Mouse (Mus musculus) forebrain, embryonic 16.5 days (tissue): ENCODE results near the gene Mycl. TPM values are rescaled to one million over a fixed set of nuclear protein-coding genes. Genes with fewer than 3 reads are reported as not detected.

Experiments
- ATAC-seq: fragments of 200-750 bp; cut with Nextera tagmentation; 2 replicates; pipeline ENCODE4 v1.8.0; 2017; ENCODE audit warnings: mild to moderate bottlenecking, moderate library complexity
- H3K27ac ChIP-seq: fragments of 300-500 bp; sonication (generic); 2 replicates; pipeline ENCODE4 v1.5.1; 2014; ENCODE audit warnings: low read length, control low read depth
- H3K27me3 ChIP-seq: fragments of 300-500 bp; sonication (generic); replicated peaks from 2 replicates; pipeline ENCODE4 v1.6.1; 2014; ENCODE audit warnings: low read length; ENCODE audit not compliant: control insufficient read depth, insufficient read depth
- H3K36me3 ChIP-seq: fragments of 300-500 bp; sonication (generic); 2 replicates; pipeline ENCODE4 v1.6.1; 2014; ENCODE audit not compliant: control insufficient read depth, insufficient read depth
- H3K4me1 ChIP-seq: fragments of 300-500 bp; sonication (generic); replicated peaks from 2 replicates; pipeline ENCODE4 v1.6.1; 2014; ENCODE audit warnings: low read length; ENCODE audit not compliant: control insufficient read depth, insufficient read depth
- H3K4me2 ChIP-seq: fragments of 300-500 bp; sonication (generic); 2 replicates; pipeline ENCODE4 v1.6.1; 2014; ENCODE audit warnings: mild to moderate bottlenecking, low read length, control low read depth
- H3K4me3 ChIP-seq: fragments of 300-500 bp; sonication (generic); replicated peaks from 2 replicates; pipeline ENCODE4 v1.5.1; 2014; ENCODE audit warnings: mild to moderate bottlenecking, low read length, control low read depth
- H3K9ac ChIP-seq: fragments of 300-500 bp; sonication (generic); replicated peaks from 2 replicates; pipeline ENCODE4 v1.6.1; 2014; ENCODE audit warnings: low read depth, low read length, control low read depth
- H3K9me3 ChIP-seq: fragments of 300-500 bp; sonication (generic); 2 replicates; pipeline ENCODE4 v1.6.1; 2016; ENCODE audit warnings: low read length; ENCODE audit not compliant: control insufficient read depth
- WGBS: fragments of 180-500 bp; shearing (Covaris S2); extraction: QIAGEN DNeasy Blood & Tissue Kit; methylation state at CpG from one replicate; pipeline ENCODE4 v1.1.7; 2014; 5-methylcytosine and 5-hydroxymethylcytosine counted together
- polyA plus RNA-seq: library from polyadenylated mRNA; unstranded; fragments of >200 nt; fragmentation: Nextera tagmentation; extraction: Ambion mirVana; gene quantifications from 2 replicates; pipeline ENCODE4 v1.2.1, GENCODE M21; 2015

Gene Mycl
- polyA plus RNA-seq, 1 experiment from 2014 or later: 71.6 TPM

GRCm38 (mm10) chr4:123022896-123023295 lies 27.4 kb downstream of the Mycl start:
- Histone ChIP-seq H3K9me3 (no peaks in the 10 kb centered on the region), H3K27ac (no peak overlapping the region), H3K4me1 (peaks cover 17% of the 10 kb centered on the region), H3K4me3 (no peak overlapping the region), H3K4me2 (no peak overlapping the region), H3K9ac (no peak overlapping the region), H3K36me3 (peaks cover 7% of the 10 kb centered on the region; the same call in 1 of the 2 replicates), H3K27me3 (no peaks in the 10 kb centered on the region)
- ATAC-seq: no peak
- 88% methylated on average over 1 of the region's 1 CpGs for WGBS

GRCm38 (mm10) chr4:123025418-123025817 lies 30.0 kb downstream of the Mycl start:
- ATAC-seq: no peak
- WGBS: 85% methylated on average over 2 of the region's 2 CpGs
- Histone ChIP-seq H3K4me1 (no peaks in the 10 kb centered on the region), H3K9ac (no peak overlapping the region), H3K4me3 (no peak overlapping the region), H3K27me3 (no peaks in the 10 kb centered on the region), H3K36me3 (peaks cover 6% of the 10 kb centered on the region; the same call in 1 of the 2 replicates), H3K4me2 (no peak overlapping the region), H3K27ac (no peak overlapping the region), H3K9me3 (no peaks in the 10 kb centered on the region)

GRCm38 (mm10) chr4:123026161-123026560 lies 30.7 kb downstream of the Mycl start:
- no peak overlapping the region for H3K9ac ChIP-seq
- H3K9me3 ChIP-seq: no peaks in the 10 kb centered on the region
- no peak for ATAC-seq
- no peaks in the 10 kb centered on the region for H3K4me1 ChIP-seq
- H3K27ac ChIP-seq: no peak overlapping the region
- no peak overlapping the region for H3K4me2 ChIP-seq
- H3K4me3 ChIP-seq: no peak overlapping the region
- peaks cover 10% of the 10 kb centered on the region for H3K36me3 ChIP-seq
- no peaks in the 10 kb centered on the region for H3K27me3 ChIP-seq
- WGBS: 96% methylated on average over 13 of the region's 13 CpGs

GRCm38 (mm10) chr4:123026597-123026996 lies 31.1 kb downstream of the Mycl start:
- ATAC-seq: no peak
- 81% methylated on average over 4 of the region's 4 CpGs for WGBS
- Histone ChIP-seq H3K27me3 (no peaks in the 10 kb centered on the region), H3K27ac (no peak overlapping the region), H3K9ac (no peak overlapping the region), H3K36me3 (peaks cover 14% of the 10 kb centered on the region), H3K4me1 (no peaks in the 10 kb centered on the region), H3K4me2 (no peak overlapping the region), H3K4me3 (no peak overlapping the region), H3K9me3 (no peaks in the 10 kb centered on the region)

- no peak overlapping the region for H3K4me2 ChIP-seq
- no peak overlapping the region for H3K27ac ChIP-seq
- WGBS: 86% methylated on average over 2 of the region's 2 CpGs
- H3K4me3 ChIP-seq: no peak overlapping the region
- H3K4me1 ChIP-seq: peaks cover 7% of the 10 kb centered on the region; the same call in 1 of the 2 replicates
- H3K27me3 ChIP-seq: no peaks in the 10 kb centered on the region
- H3K36me3 ChIP-seq: peaks cover 18% of the 10 kb centered on the region
- ATAC-seq: no peak
- H3K9ac ChIP-seq: no peak overlapping the region
- peaks cover 3% of the 10 kb centered on the region; the same call in 1 of the 2 replicates for H3K9me3 ChIP-seq
Observed at GRCm38 (mm10) chr4:123034841-123035240, 39.4 kb downstream of the Mycl start.

GRCm38 (mm10) chr4:123035636-123036035 lies 40.2 kb downstream of the Mycl start:
- 95% methylated on average over 2 of the region's 2 CpGs for WGBS
- no peak for ATAC-seq

GRCm38 (mm10) chr4:123036710-123037109 lies 41.3 kb downstream of the Mycl start:
- Histone ChIP-seq H3K36me3 (peaks cover 10% of the 10 kb centered on the region; the same call in 1 of the 2 replicates), H3K4me3 (no peak overlapping the region), H3K9me3 (peaks cover 3% of the 10 kb centered on the region; the same call in 1 of the 2 replicates), H3K4me2 (no peak overlapping the region), H3K9ac (no peak overlapping the region), H3K27me3 (no peaks in the 10 kb centered on the region), H3K27ac (no peak overlapping the region), H3K4me1 (peaks cover 7% of the 10 kb centered on the region; the same call in 1 of the 2 replicates)
- no peak for ATAC-seq
- WGBS: 76% methylated on average over 3 of the region's 3 CpGs

More at GRCm38 (mm10) chr4:123035636-123036035, 40.2 kb downstream of the Mycl start:
- H3K27ac ChIP-seq: no peak overlapping the region
- H3K27me3 ChIP-seq: no peaks in the 10 kb centered on the region
- peaks cover 7% of the 10 kb centered on the region; the same call in 1 of the 2 replicates for H3K4me1 ChIP-seq
- peaks cover 18% of the 10 kb centered on the region for H3K36me3 ChIP-seq
- H3K9ac ChIP-seq: no peak overlapping the region
- H3K4me2 ChIP-seq: no peak overlapping the region
- peaks cover 3% of the 10 kb centered on the region; the same call in 1 of the 2 replicates for H3K9me3 ChIP-seq
- H3K4me3 ChIP-seq: no peak overlapping the region

GRCm38 (mm10) chr4:123041131-123041530 lies 45.7 kb downstream of the Mycl start:
- Histone ChIP-seq H3K27me3 (no peaks in the 10 kb centered on the region), H3K4me3 (no peak overlapping the region), H3K4me2 (no peak overlapping the region), H3K27ac (no peak overlapping the region), H3K9me3 (no peaks in the 10 kb centered on the region), H3K4me1 (peaks cover 7% of the 10 kb centered on the region; the same call in 1 of the 2 replicates), H3K36me3 (peaks cover 6% of the 10 kb centered on the region; the same call in 1 of the 2 replicates), H3K9ac (no peak overlapping the region)
- 95% methylated on average over 6 of the region's 6 CpGs for WGBS
- ATAC-seq: no peak

- Histone ChIP-seq H3K4me3 (no peak overlapping the region), H3K27me3 (no peaks in the 10 kb centered on the region), H3K9ac (no peak overlapping the region), H3K27ac (no peak overlapping the region), H3K9me3 (no peaks in the 10 kb centered on the region), H3K4me1 (peaks cover under 1% of the 10 kb centered on the region; the same call in 1 of the 2 replicates), H3K36me3 (peaks cover 9% of the 10 kb centered on the region; the same call in 1 of the 2 replicates), H3K4me2 (no peak overlapping the region)
- peak; percentile 33; the same call in 1 of the 2 replicates for ATAC-seq
- 6% methylated on average over 1 of the region's 1 CpGs for WGBS
Observed at GRCm38 (mm10) chr4:123043858-123044257, 48.4 kb downstream of the Mycl start.
